Mouse (Mus musculus) heart, postnatal 0 days (tissue): ENCODE measurements around the gene Erg28. TPM values are rescaled to one million over a fixed set of nuclear protein-coding genes. Genes with fewer than 3 reads are reported as not detected.

Source experiments
- ATAC-seq: fragments of 200-750 bp; cut with Nextera tagmentation; 2 replicates; pipeline ENCODE4 v1.8.0; 2017; ENCODE audit warnings: low read depth, moderate number of reproducible peaks, moderate library complexity; ENCODE audit not compliant: insufficient read depth
- DNase-seq: peaks from one replicate; pipeline ENCODE4 v3.0.0-alpha.2; 2016; ENCODE audit warnings: low spot score
- H3K27ac ChIP-seq: fragments of 300-500 bp; sonication (generic); 2 replicates; pipeline ENCODE4 v1.5.1; 2014; ENCODE audit warnings: low read depth, mild to moderate bottlenecking
- H3K27me3 ChIP-seq: fragments of 300-500 bp; sonication (generic); 2 replicates; pipeline ENCODE4 v1.6.1; 2014; ENCODE audit warnings: low read length, mixed read lengths; ENCODE audit not compliant: control insufficient read depth, insufficient read depth
- H3K36me3 ChIP-seq: fragments of 300-500 bp; sonication (generic); replicated peaks from 2 replicates; pipeline ENCODE4 v1.6.1; 2014; ENCODE audit warnings: low read length, mixed read lengths; ENCODE audit not compliant: control insufficient read depth, insufficient read depth
- H3K4me1 ChIP-seq: fragments of 300-500 bp; sonication (generic); 2 replicates; pipeline ENCODE4 v1.6.1; 2014; ENCODE audit warnings: antibody characterized with exemption; ENCODE audit not compliant: control insufficient read depth, insufficient read depth
- H3K4me2 ChIP-seq: fragments of 300-500 bp; sonication (generic); 2 replicates; pipeline ENCODE4 v1.6.1; 2014; ENCODE audit warnings: low read depth, mild to moderate bottlenecking, low read length, moderate library complexity
- H3K4me3 ChIP-seq: fragments of 300-500 bp; sonication (generic); 2 replicates; pipeline ENCODE4 v1.5.1; 2014; ENCODE audit warnings: low read depth, low read length
- H3K9ac ChIP-seq: fragments of 300-500 bp; sonication (generic); replicated peaks from 2 replicates; pipeline ENCODE4 v1.6.1; 2014; ENCODE audit warnings: low read depth, low read length, mixed read lengths
- H3K9me3 ChIP-seq: fragments of 300-500 bp; sonication (generic); replicated peaks from 2 replicates; pipeline ENCODE4 v1.6.1; 2016; ENCODE audit warnings: low read length; ENCODE audit not compliant: control insufficient read depth
- CTCF ChIP-seq: IDR thresholded peaks from 2 replicates; pipeline ENCODE4 v1.5.1; 2016; ENCODE audit warnings: antibody characterized with exemption, control low read depth, low read depth
- EP300 ChIP-seq: IDR thresholded peaks from 2 replicates; pipeline ENCODE4 v1.6.1; 2016; ENCODE audit warnings: antibody characterized with exemption, low read depth
- WGBS: fragments of 180-500 bp; shearing (Covaris S2); extraction: QIAGEN DNeasy Blood & Tissue Kit; methylation state at CpG from one replicate; pipeline ENCODE4 v1.1.7; 2014; 5-methylcytosine and 5-hydroxymethylcytosine counted together
- polyA plus RNA-seq: library from polyadenylated mRNA; unstranded; fragments of >200 nt; fragmentation: Nextera tagmentation; extraction: Ambion mirVana; gene quantifications from 2 replicates; pipeline ENCODE4 v1.2.1, GENCODE M21; 2015
- total RNA-seq: library from RNA; depleted of rRNA; stranded (reverse); fragments of >200 nt; gene quantifications from 2 replicates; pipeline ENCODE4 v1.2.3, GENCODE M21; 2014; ENCODE audit warnings: low replicate concordance

Gene Erg28
- total and polyA plus RNA-seq, 2 experiments from 2014 or later: 14.2 to 27.7 TPM

DNA sequence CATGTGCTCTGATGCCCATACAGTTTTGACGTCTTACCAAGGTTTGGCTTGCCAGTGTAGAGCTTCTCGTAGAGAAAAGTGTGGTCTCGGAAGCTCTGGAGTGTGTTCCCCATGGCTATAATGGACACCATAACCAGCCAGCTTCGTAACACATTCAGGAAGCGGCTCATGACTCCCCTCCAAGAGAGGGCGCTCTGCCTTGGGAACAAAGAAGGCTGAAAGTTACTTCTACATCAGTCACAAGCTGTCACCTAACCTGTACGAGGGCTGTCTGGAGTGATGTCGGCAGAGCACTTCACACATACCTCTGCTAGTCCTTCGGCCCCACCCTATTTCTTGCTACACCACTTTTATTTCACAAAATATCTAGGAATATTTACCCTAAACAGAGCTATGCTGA, 2.3 kb downstream of the Erg28 start:
- no peak overlapping the region for H3K4me2 ChIP-seq
- H3K27me3 ChIP-seq: no peaks in the 10 kb centered on the region
- peaks cover 20% of the 10 kb centered on the region for H3K36me3 ChIP-seq
- peaks cover 17% of the 10 kb centered on the region for H3K4me1 ChIP-seq
- DNase-seq (no peak), ATAC-seq (no peak)
- no peak for TF ChIP-seq CTCF
- TF ChIP-seq EP300: no peak
- no peak overlapping the region for H3K4me3 ChIP-seq
- no peak overlapping the region for H3K9ac ChIP-seq
- no peak overlapping the region for H3K27ac ChIP-seq
- WGBS: 74% methylated on average over 9 of the region's 9 CpGs
- H3K9me3 ChIP-seq: no peaks in the 10 kb centered on the region

- Histone ChIP-seq H3K27me3 (no peaks in the 10 kb centered on the region), H3K9ac (no peak overlapping the region), H3K9me3 (no peaks in the 10 kb centered on the region), H3K4me3 (no peak overlapping the region), H3K36me3 (peaks cover 26% of the 10 kb centered on the region), H3K4me2 (no peak overlapping the region), H3K4me1 (peaks cover 27% of the 10 kb centered on the region), H3K27ac (peak overlapping the region; percentile 78)
- ATAC-seq (peak; percentile 47), DNase-seq (peak; percentile 26)
- WGBS: 38% methylated on average over 2 of the region's 2 CpGs
- peak; percentile 59; the same call in 1 of the 2 replicates for TF ChIP-seq EP300
- TF ChIP-seq CTCF: no peak
Observed at GRCm38 (mm10) chr12:85813599-85813998, 10.8 kb downstream of the Erg28 start.

DNA sequence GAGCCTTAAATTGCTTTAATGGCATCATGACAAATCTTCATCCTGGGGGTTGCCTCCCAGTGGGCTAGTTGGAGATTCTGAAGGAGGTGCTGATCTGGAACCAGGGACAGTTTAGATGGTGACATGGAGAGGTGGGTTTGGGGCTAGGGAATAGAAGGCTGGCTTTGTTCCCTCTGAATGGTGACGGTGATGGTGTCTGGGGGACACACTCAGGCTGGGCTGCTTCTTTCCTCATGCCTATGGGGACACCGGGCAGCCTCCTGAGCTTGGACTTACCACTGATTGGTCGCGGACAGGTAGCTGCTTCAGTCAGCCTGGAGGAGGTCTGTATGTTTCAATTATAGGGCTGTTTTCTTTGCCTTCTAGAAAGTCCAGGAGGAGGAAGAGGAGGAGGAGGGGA, 12.7 kb downstream of the Erg28 start:
- H3K4me3 ChIP-seq: no peak overlapping the region
- no peak overlapping the region for H3K4me2 ChIP-seq
- H3K4me1 ChIP-seq: peaks cover 27% of the 10 kb centered on the region
- WGBS: 93% methylated on average over 4 of the region's 4 CpGs
- H3K27ac ChIP-seq: no peak overlapping the region
- H3K27me3 ChIP-seq: no peaks in the 10 kb centered on the region
- ATAC-seq: no peak
- no peak for DNase-seq
- H3K36me3 ChIP-seq: peaks cover 18% of the 10 kb centered on the region
- H3K9ac ChIP-seq: no peak overlapping the region
- H3K9me3 ChIP-seq: no peaks in the 10 kb centered on the region
- TF ChIP-seq CTCF (no peak), EP300 (no peak)

GRCm38 (mm10) chr12:85810959-85811358, 13.4 kb downstream of the Erg28 start:
- no peak for ATAC-seq
- DNase-seq: no peak
- Histone ChIP-seq H3K36me3 (peaks cover 11% of the 10 kb centered on the region), H3K4me2 (no peak overlapping the region), H3K9ac (no peak overlapping the region), H3K4me3 (no peak overlapping the region), H3K27me3 (no peaks in the 10 kb centered on the region), H3K27ac (no peak overlapping the region), H3K9me3 (no peaks in the 10 kb centered on the region), H3K4me1 (peaks cover 27% of the 10 kb centered on the region)
- TF ChIP-seq CTCF (no peak), EP300 (no peak)

DNA sequence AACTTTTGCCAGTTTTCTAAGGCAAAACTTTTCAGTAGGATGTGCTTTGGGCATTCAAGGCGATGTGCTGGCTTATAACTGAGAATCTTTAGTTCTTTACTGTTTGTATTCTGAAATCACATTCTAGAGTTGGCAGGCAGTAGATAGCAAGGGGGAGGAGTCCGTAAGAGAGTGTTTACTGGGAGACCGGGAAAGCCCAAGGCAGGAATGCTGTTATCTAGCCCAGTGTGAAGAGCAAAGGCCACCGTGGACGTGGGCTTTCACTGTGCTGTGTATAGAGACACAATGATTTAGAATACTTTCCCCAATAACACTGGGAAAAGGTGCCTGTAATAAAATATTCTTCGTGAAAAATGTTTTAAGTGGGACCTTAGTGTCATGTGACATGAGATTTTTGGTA, 14.6 kb downstream of the Erg28 start:
- H3K27ac ChIP-seq: peak overlapping the region; percentile 72
- no peak overlapping the region for H3K9ac ChIP-seq
- H3K4me2 ChIP-seq: no peak overlapping the region
- H3K27me3 ChIP-seq: no peaks in the 10 kb centered on the region
- H3K4me3 ChIP-seq: no peak overlapping the region
- H3K9me3 ChIP-seq: no peaks in the 10 kb centered on the region
- 10% methylated on average over 6 of the region's 6 CpGs for WGBS
- no peak for TF ChIP-seq CTCF
- TF ChIP-seq EP300: no peak
- peak; percentile 80 for DNase-seq
- peaks cover 27% of the 10 kb centered on the region for H3K4me1 ChIP-seq
- ATAC-seq: peak; percentile 79
- H3K36me3 ChIP-seq: peaks cover 5% of the 10 kb centered on the region

DNA sequence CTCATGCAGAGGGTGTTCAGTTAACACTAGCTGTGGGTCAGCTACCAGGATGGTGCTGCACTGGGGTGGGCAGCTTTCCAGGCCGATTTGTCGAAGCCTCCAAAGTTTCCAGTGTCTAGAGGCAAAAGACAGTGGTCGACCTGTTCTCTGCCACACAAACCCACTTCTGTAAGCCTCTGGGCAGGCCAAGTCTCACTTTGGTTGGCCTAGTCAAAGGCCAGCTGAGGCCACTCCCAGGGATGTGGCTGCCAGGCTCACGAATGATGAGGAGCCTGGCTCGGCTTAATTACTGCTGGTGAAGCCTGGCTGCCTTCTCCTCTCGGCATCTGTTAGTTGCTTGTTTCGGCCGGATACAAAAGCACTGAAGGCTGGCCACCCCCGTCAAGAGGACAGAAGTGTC, 24.3 kb downstream of the Erg28 start:
- Histone ChIP-seq H3K27me3 (no peaks in the 10 kb centered on the region), H3K36me3 (peaks cover 9% of the 10 kb centered on the region; the same call in 1 of the 2 replicates), H3K9me3 (no peaks in the 10 kb centered on the region), H3K4me2 (no peak overlapping the region), H3K27ac (no peak overlapping the region), H3K4me1 (no peaks in the 10 kb centered on the region), H3K4me3 (no peak overlapping the region), H3K9ac (no peak overlapping the region)
- DNase-seq (no peak), ATAC-seq (no peak)
- WGBS: 65% methylated on average over 9 of the region's 9 CpGs
- TF ChIP-seq CTCF (no peak), EP300 (no peak)
